Mouse (Mus musculus) intestine, embryonic 15.5 days (tissue): Measurements from ENCODE around the gene Gm10100. TPM values are rescaled to one million over a fixed set of nuclear protein-coding genes. Genes with fewer than 3 reads are reported as not detected.
"Not testable (repeated sequence)": the region's sequence is repeated elsewhere in the genome, so short reads cannot be mapped to it uniquely, and the experiment has no call there.

ENCODE experiments used
- ATAC-seq: fragments of 200-750 bp; cut with Nextera tagmentation; 2 replicates; pipeline ENCODE4 v1.8.0; 2017; ENCODE audit warnings: moderate TSS enrichment, moderate library complexity
- H3K27ac ChIP-seq: fragments of 300-500 bp; sonication (generic); 2 replicates; pipeline ENCODE4 v1.5.1; 2015; ENCODE audit warnings: mild to moderate bottlenecking, inconsistent platforms
- H3K27me3 ChIP-seq: fragments of 300-500 bp; sonication (generic); replicated peaks from 2 replicates; pipeline ENCODE4 v1.6.1; 2015; ENCODE audit warnings: inconsistent platforms
- H3K36me3 ChIP-seq: fragments of 300-500 bp; sonication (generic); 2 replicates; pipeline ENCODE4 v1.6.1; 2015; ENCODE audit warnings: inconsistent platforms
- H3K4me1 ChIP-seq: fragments of 300-500 bp; sonication (generic); replicated peaks from 2 replicates; pipeline ENCODE4 v1.6.1; 2015; ENCODE audit warnings: inconsistent platforms
- H3K4me2 ChIP-seq: fragments of 300-500 bp; sonication (generic); replicated peaks from 2 replicates; pipeline ENCODE4 v1.6.1; 2015; ENCODE audit warnings: mild to moderate bottlenecking, inconsistent platforms
- H3K4me3 ChIP-seq: fragments of 300-500 bp; sonication (generic); replicated peaks from 2 replicates; pipeline ENCODE4 v1.5.1; 2015; ENCODE audit warnings: inconsistent platforms
- H3K9ac ChIP-seq: fragments of 300-500 bp; sonication (generic); 2 replicates; pipeline ENCODE4 v1.6.1; 2015; ENCODE audit warnings: inconsistent platforms
- H3K9me3 ChIP-seq: fragments of 300-500 bp; sonication (generic); 2 replicates; pipeline ENCODE4 v1.6.1; 2016; ENCODE audit warnings: inconsistent platforms
- WGBS: fragments of 180-500 bp; shearing (Covaris S2); methylation state at CpG from one replicate; pipeline ENCODE4 v1.1.7; 2015; 5-methylcytosine and 5-hydroxymethylcytosine counted together
- polyA plus RNA-seq: library from polyadenylated mRNA; unstranded; fragments of >200 nt; fragmentation: Nextera tagmentation; extraction: Ambion mirVana; gene quantifications from 2 replicates; pipeline ENCODE4 v1.2.1, GENCODE M21; 2015

Gene Gm10100
- polyA plus RNA-seq, 1 experiment from 2014 or later = not detected

DNA sequence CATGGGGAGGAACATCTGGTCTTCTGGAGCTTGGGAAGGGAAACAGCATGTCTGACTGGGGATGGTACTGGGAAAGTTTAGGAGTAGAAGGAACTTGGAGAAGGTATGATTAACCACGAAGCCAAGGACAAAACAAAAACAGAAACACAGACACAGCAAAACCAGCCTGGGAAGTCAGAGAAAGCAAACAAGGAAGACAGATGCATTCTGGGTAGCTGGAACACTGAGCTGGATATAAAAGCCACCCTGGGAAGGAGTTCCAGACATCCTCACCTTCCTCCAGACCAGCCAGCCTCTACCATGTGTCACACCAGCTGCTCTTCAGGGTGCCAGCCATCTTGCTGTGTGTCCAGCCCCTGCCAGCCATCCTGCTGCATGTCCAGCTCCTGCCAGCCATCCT is 10.8 kb upstream of the Gm10100 start, which contains the start of gene Gm10142:
Gm10142 (plus strand) TSS at position 301 of the 400 bp plus-strand sequence.
- Histone ChIP-seq H3K4me2 (no peak within 1 kb of the TSS), H3K27ac (no peak within 1 kb of the TSS), H3K9me3 (no peaks in the 10 kb centered on the region), H3K27me3 (no peaks in the 10 kb centered on the region), H3K9ac (no peak within 1 kb of the TSS), H3K4me3 (no peak within 1 kb of the TSS), H3K4me1 (no peaks in the 10 kb centered on the region), H3K36me3 (no peaks in the 10 kb centered on the region)
- 81% methylated on average over 1 of the region's 1 CpGs for WGBS
- ATAC-seq = no peak

- ATAC-seq = not testable (repeated sequence)
Observed at GRCm38 (mm10) chr10:77720299-77720698, 6.0 kb upstream of the Gm10100 start, which contains the start of gene Krtap12-1. Gene Krtap12-1, plus strand, starts transcription at chr10:77720599.

GRCm38 (mm10) chr10:77724855-77725254 is 1.4 kb upstream of the Gm10100 start:
- WGBS = 71% methylated on average over 8 of the region's 8 CpGs

More at GRCm38 (mm10) chr10:77720299-77720698, 6.0 kb upstream of the Gm10100 start, which contains the start of gene Krtap12-1:
- not testable (repeated sequence) for H3K4me3 ChIP-seq, H3K9ac ChIP-seq, H3K27ac ChIP-seq, H3K9me3 ChIP-seq, H3K4me2 ChIP-seq, H3K4me1 ChIP-seq, H3K36me3 ChIP-seq, H3K27me3 ChIP-seq
- 88% methylated on average over 1 of the region's 1 CpGs for WGBS

DNA sequence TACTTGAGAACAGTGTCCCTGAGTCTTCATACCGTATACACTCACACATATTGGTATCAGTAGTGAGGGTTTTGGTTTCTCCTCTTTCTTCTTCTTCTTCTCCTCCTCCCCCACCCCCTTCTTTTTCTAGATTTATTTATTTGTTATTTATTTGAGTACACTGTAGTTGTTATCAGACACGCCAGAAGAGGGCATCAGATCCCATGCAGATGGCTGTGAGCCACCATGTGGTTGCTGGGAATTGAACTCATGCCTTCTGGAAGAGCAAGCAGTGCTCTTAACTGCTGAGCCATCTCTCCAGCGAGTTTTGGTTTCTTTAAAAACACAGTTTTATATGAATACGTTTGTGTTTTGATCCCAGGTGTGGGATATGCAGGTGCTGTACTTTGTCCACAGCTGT is 2.0 kb downstream of the Gm10100 start:
- ATAC-seq = no peak
- no peaks in the 10 kb centered on the region for H3K4me1 ChIP-seq
- no peaks in the 10 kb centered on the region for H3K36me3 ChIP-seq
- no peak overlapping the region for H3K9ac ChIP-seq
- no peaks in the 10 kb centered on the region for H3K27me3 ChIP-seq
- 52% methylated on average over 4 of the region's 4 CpGs for WGBS
- H3K4me3 ChIP-seq = no peak overlapping the region
- H3K9me3 ChIP-seq = no peaks in the 10 kb centered on the region
- no peak overlapping the region for H3K4me2 ChIP-seq
- H3K27ac ChIP-seq = no peak overlapping the region

More at GRCm38 (mm10) chr10:77724855-77725254, 1.4 kb upstream of the Gm10100 start:
- Histone ChIP-seq H3K27me3 (no peaks in the 10 kb centered on the region), H3K4me2 (no peak overlapping the region), H3K27ac (no peak overlapping the region), H3K4me3 (no peak overlapping the region), H3K36me3 (no peaks in the 10 kb centered on the region), H3K9me3 (no peaks in the 10 kb centered on the region), H3K9ac (no peak overlapping the region), H3K4me1 (no peaks in the 10 kb centered on the region)
- ATAC-seq = no peak

DNA sequence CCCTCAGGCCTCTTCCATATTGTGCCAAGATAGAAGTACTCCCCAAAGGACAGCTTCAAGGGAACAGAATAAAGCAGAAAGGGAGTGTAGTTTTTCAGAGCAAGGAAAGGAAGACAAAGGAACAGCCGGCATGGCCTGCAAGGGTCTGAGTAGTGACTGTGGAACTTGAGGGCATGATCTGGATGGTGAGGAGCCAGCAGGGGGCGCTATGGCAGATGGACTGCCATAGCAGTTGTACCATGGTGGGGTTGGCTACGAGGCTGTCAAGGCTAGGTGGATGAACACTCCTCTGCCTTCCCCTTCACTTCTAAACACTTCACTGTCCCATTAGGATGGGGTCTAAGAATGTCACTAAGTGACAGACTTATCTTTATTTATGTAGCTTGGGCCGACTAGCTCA is 3.0 kb downstream of the Gm10100 start:
- Histone ChIP-seq H3K4me1 (no peaks in the 10 kb centered on the region), H3K27ac (no peak overlapping the region), H3K27me3 (no peaks in the 10 kb centered on the region), H3K9me3 (no peaks in the 10 kb centered on the region), H3K9ac (no peak overlapping the region), H3K36me3 (no peaks in the 10 kb centered on the region), H3K4me2 (no peak overlapping the region), H3K4me3 (no peak overlapping the region)
- no peak for ATAC-seq
- 54% methylated on average over 4 of the region's 4 CpGs for WGBS

- Histone ChIP-seq H3K27me3 (no peaks in the 10 kb centered on the region), H3K9ac (no peak overlapping the region), H3K4me3 (no peak overlapping the region), H3K36me3 (no peaks in the 10 kb centered on the region), H3K27ac (no peak overlapping the region), H3K9me3 (peaks cover 6% of the 10 kb centered on the region; the same call in 1 of the 2 replicates), H3K4me2 (no peak overlapping the region), H3K4me1 (no peaks in the 10 kb centered on the region)
- no peak for ATAC-seq
- 83% methylated on average over 1 of the region's 1 CpGs for WGBS
Observed at GRCm38 (mm10) chr10:77735928-77736327, 9.6 kb downstream of the Gm10100 start.

GRCm38 (mm10) chr10:77738929-77739328 is 12.6 kb downstream of the Gm10100 start:
- Histone ChIP-seq H3K4me3 (no peak overlapping the region), H3K27me3 (no peaks in the 10 kb centered on the region), H3K36me3 (no peaks in the 10 kb centered on the region), H3K4me1 (no peaks in the 10 kb centered on the region), H3K27ac (no peak overlapping the region), H3K4me2 (no peak overlapping the region), H3K9ac (no peak overlapping the region), H3K9me3 (peaks cover 6% of the 10 kb centered on the region; the same call in 1 of the 2 replicates)
- no peak for ATAC-seq
- WGBS = 81% methylated on average over 4 of the region's 4 CpGs

GRCm38 (mm10) chr10:77741924-77742688 is 15.8 kb downstream of the Gm10100 start, which contains the start of gene Gm18596:
Gene Gm18596, minus strand, starts transcription at chr10:77742638.
- not testable (repeated sequence) for ATAC-seq, H3K9me3 ChIP-seq, H3K27ac ChIP-seq, H3K27me3 ChIP-seq, H3K36me3 ChIP-seq, H3K4me3 ChIP-seq, H3K9ac ChIP-seq, H3K4me2 ChIP-seq, H3K4me1 ChIP-seq
- WGBS = 61% methylated on average over 5 of the region's 5 CpGs

- not testable (repeated sequence) for H3K4me3 ChIP-seq, H3K27ac ChIP-seq, H3K27me3 ChIP-seq, H3K4me1 ChIP-seq, H3K9ac ChIP-seq, H3K36me3 ChIP-seq, H3K9me3 ChIP-seq, ATAC-seq, H3K4me2 ChIP-seq
- 90% methylated on average over 1 of the region's 1 CpGs for WGBS
Observed at GRCm38 (mm10) chr10:77750686-77751085, 24.4 kb downstream of the Gm10100 start.

DNA sequence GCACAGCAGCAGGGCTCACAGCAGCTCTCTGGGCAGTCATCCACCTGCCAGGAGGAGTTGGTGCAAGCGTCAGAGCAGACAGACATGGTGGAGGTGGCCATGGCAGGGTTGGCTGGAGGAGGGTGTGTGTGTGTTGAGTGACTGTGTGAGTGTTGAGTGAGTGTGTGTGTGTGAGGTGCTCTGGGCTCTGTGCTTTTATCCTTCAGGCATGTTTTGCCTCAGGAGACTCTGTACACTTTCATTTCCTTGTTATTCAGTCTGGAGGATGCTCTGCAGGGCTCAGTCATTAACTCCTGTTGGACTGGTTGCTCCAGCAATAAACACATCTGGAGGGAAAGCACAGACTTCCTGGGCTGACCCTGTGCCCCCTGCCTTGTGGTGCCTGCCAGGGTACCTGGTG is 25.0 kb downstream of the Gm10100 start, which contains the start of gene Gm9736:
Gm9736 (minus strand) TSS at position 101 of the 400 bp plus-strand sequence.
- not testable (repeated sequence) for H3K27me3 ChIP-seq, H3K9ac ChIP-seq, H3K9me3 ChIP-seq, H3K36me3 ChIP-seq, H3K4me2 ChIP-seq, H3K27ac ChIP-seq, H3K4me3 ChIP-seq, ATAC-seq, H3K4me1 ChIP-seq
- WGBS = 75% methylated on average over 1 of the region's 1 CpGs

DNA sequence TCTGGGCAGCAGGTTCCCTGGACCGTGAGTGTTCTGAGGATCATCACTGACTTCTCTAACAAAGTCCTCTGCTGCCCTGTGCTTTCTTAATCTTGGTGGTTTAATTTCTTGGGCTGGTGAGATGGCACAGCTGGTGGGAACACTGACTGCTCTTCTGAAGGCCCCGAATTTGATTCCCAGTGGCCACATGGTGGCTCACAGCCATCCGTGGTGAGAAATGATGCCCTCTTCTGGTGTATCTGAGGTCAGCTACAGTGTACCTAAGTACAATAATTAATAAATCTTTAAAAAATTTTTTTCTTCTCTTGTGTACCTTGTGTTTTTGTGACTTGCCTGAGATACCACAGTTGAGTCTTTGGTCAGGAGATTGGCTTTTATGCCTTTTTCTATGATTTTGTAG is 26.0 kb downstream of the Gm10100 start:
- H3K4me3 ChIP-seq, H3K9ac ChIP-seq, ATAC-seq, H3K36me3 ChIP-seq, H3K27ac ChIP-seq, H3K4me2 ChIP-seq, H3K9me3 ChIP-seq, H3K4me1 ChIP-seq, H3K27me3 ChIP-seq: not testable (repeated sequence)
- WGBS = 61% methylated on average over 3 of the region's 3 CpGs

DNA sequence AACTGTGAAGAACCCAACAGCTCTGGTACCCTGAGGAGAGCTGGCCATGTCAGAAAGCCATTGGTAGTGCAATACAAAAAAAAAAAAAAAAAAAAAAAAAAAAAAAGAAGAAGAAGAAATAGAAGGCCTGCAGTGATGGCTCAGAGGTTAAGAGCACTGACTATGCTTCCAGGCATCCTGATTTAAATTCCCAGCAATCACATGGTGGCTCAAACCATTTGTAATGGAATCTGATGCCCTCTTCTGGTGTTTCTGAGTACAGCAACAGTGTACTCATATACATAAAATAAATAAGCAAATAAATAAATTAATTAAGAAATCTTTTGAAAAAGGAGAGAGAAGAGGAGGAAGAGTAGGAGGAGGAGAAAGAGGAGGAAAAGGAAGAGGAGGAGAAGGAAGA is 27.2 kb downstream of the Gm10100 start:
- no peak overlapping the region for H3K4me3 ChIP-seq
- no peak for ATAC-seq
- H3K9ac ChIP-seq = no peak overlapping the region
- H3K9me3 ChIP-seq = no peaks in the 10 kb centered on the region
- no peaks in the 10 kb centered on the region for H3K4me1 ChIP-seq
- H3K4me2 ChIP-seq = no peak overlapping the region
- no peaks in the 10 kb centered on the region for H3K36me3 ChIP-seq
- H3K27me3 ChIP-seq = no peaks in the 10 kb centered on the region
- no peak overlapping the region for H3K27ac ChIP-seq

- H3K27ac ChIP-seq, H3K36me3 ChIP-seq, H3K4me1 ChIP-seq, H3K4me2 ChIP-seq, H3K9ac ChIP-seq, H3K27me3 ChIP-seq, ATAC-seq, H3K4me3 ChIP-seq, H3K9me3 ChIP-seq: not testable (repeated sequence)
- WGBS = 78% methylated on average over 1 of the region's 1 CpGs
Observed at GRCm38 (mm10) chr10:77759582-77759981, 33.3 kb downstream of the Gm10100 start, which contains the start of gene Gm3233. Gene Gm3233, minus strand, starts transcription at chr10:77759682.
